Mouse (Mus musculus): ENCODE results near the gene Pkp4.

- TF ChIP-seq SIN3A (IDR thresholded peaks at IDR 0.05; ENCODE audit: low read length): no peak
- no peak for TF ChIP-seq EP300 (IDR thresholded peaks at IDR 0.05; ENCODE audit: low read depth in 1 of 2, low read length in 2 of 2)
- no peak for TF ChIP-seq CTCF (IDR thresholded peaks at IDR 0.05 in 2 of 3, conservative IDR thresholded peaks at IDR 0.05 in 1 of 3; ENCODE audit: control insufficient read depth in 1 of 3, insufficient read depth in 1 of 3, low read depth in 2 of 3, low read length in 3 of 3, poor library complexity in 1 of 3, severe bottlenecking in 1 of 3)
- no peak for TF ChIP-seq TCF12 (IDR thresholded peaks at IDR 0.05; ENCODE audit: low read depth, low read length)
These were observed 241.3 kb downstream of the Pkp4 start for GRCm38 (mm10) chr2:59401841-59402461.
